Mouse (Mus musculus) midbrain, postnatal 0 days (tissue): ENCODE results near the gene Csgalnact2. TPM values are rescaled to one million over a fixed set of nuclear protein-coding genes. Genes with fewer than 3 reads are reported as not detected.
A peak's percentile ranks its signal among the peaks of the same experiment; 100 is the strongest.

Source experiments
- ATAC-seq: fragments of 200-750 bp; cut with Nextera tagmentation; 2 replicates; pipeline ENCODE4 v1.8.0; 2017; ENCODE audit warnings: moderate number of reproducible peaks, mild to moderate bottlenecking, moderate TSS enrichment, moderate library complexity; ENCODE audit not compliant: low FRiP score
- DNase-seq: peaks from one replicate; pipeline ENCODE4 v3.0.0-alpha.2; 2015; ENCODE audit warnings: low spot score
- H3K27ac ChIP-seq: fragments of 300-500 bp; sonication (generic); 2 replicates; pipeline ENCODE4 v1.5.1; 2014; ENCODE audit warnings: low read depth, mild to moderate bottlenecking, low read length, mixed read lengths
- H3K27me3 ChIP-seq: fragments of 300-500 bp; sonication (generic); 2 replicates; pipeline ENCODE4 v1.6.1; 2014; ENCODE audit warnings: low read length, control low read depth, mixed read lengths; ENCODE audit not compliant: insufficient read depth
- H3K36me3 ChIP-seq: fragments of 300-500 bp; sonication (generic); 2 replicates; pipeline ENCODE4 v1.6.1; 2014; ENCODE audit warnings: low read length, control low read depth, mixed read lengths; ENCODE audit not compliant: insufficient read depth
- H3K4me1 ChIP-seq: fragments of 300-500 bp; sonication (generic); 2 replicates; pipeline ENCODE4 v1.6.1; 2014; ENCODE audit warnings: mild to moderate bottlenecking, control low read depth, antibody characterized with exemption, low read length, mixed read lengths; ENCODE audit not compliant: insufficient read depth
- H3K4me2 ChIP-seq: fragments of 300-500 bp; sonication (generic); 2 replicates; pipeline ENCODE4 v1.6.1; 2014; ENCODE audit warnings: low read depth, mild to moderate bottlenecking, low read length, mixed read lengths; ENCODE audit not compliant: poor library complexity, severe bottlenecking
- H3K4me3 ChIP-seq: fragments of 300-500 bp; sonication (generic); 2 replicates; pipeline ENCODE4 v1.5.1; 2014; ENCODE audit warnings: low read depth, mild to moderate bottlenecking, low read length, moderate library complexity
- H3K9ac ChIP-seq: fragments of 300-500 bp; sonication (generic); replicated peaks from 2 replicates; pipeline ENCODE4 v1.6.1; 2014; ENCODE audit warnings: mild to moderate bottlenecking, low read length, moderate library complexity, mixed read lengths; ENCODE audit not compliant: poor library complexity, severe bottlenecking
- H3K9me3 ChIP-seq: fragments of 300-500 bp; sonication (generic); 2 replicates; pipeline ENCODE4 v1.6.1; 2016; ENCODE audit warnings: low read length, control low read depth
- CTCF ChIP-seq: IDR thresholded peaks from 2 replicates; pipeline ENCODE4 v1.5.1; 2016; ENCODE audit warnings: antibody characterized with exemption, mild to moderate bottlenecking
- WGBS: fragments of 180-500 bp; shearing (Covaris S2); extraction: QIAGEN DNeasy Blood & Tissue Kit; methylation state at CpG from one replicate; pipeline ENCODE4 v1.1.7; 2014; 5-methylcytosine and 5-hydroxymethylcytosine counted together
- polyA plus RNA-seq: library from polyadenylated mRNA; unstranded; fragments of >200 nt; fragmentation: Nextera tagmentation; extraction: Ambion mirVana; gene quantifications from 2 replicates; pipeline ENCODE4 v1.2.1, GENCODE M21; 2015
- total RNA-seq: library from RNA; depleted of rRNA; stranded (reverse); fragments of >200 nt; gene quantifications from 2 replicates; pipeline ENCODE4 v1.2.3, GENCODE M21; 2014

Csgalnact2 gene
- total and polyA plus RNA-seq, 2 experiments from 2014 or later = 10.8 to 13.0 TPM

- Histone ChIP-seq H3K27ac (no peak overlapping the region), H3K4me1 (no peaks in the 10 kb centered on the region), H3K9ac (no peak overlapping the region), H3K4me3 (no peak overlapping the region), H3K9me3 (no peaks in the 10 kb centered on the region), H3K4me2 (no peak overlapping the region), H3K36me3 (no peaks in the 10 kb centered on the region), H3K27me3 (no peaks in the 10 kb centered on the region)
- WGBS = 81% methylated on average over 8 of the region's 8 CpGs
- DNase-seq (no peak), ATAC-seq (no peak)
- TF ChIP-seq CTCF = no peak
Measured at GRCm38 (mm10) chr6:118097765-118098365, 41.1 kb downstream of the Csgalnact2 start.

GRCm38 (mm10) chr6:118090827-118091226 lies 48.1 kb downstream of the Csgalnact2 start:
- no peak overlapping the region for H3K9ac ChIP-seq
- DNase-seq = no peak
- ATAC-seq = no peak
- H3K4me3 ChIP-seq = no peak overlapping the region
- TF ChIP-seq CTCF = no peak
- no peak overlapping the region for H3K4me2 ChIP-seq
- 83% methylated on average over 9 of the region's 9 CpGs for WGBS
- H3K27ac ChIP-seq = no peak overlapping the region
- no peaks in the 10 kb centered on the region for H3K27me3 ChIP-seq
- H3K4me1 ChIP-seq = no peaks in the 10 kb centered on the region
- no peaks in the 10 kb centered on the region for H3K9me3 ChIP-seq
- peaks cover 25% of the 10 kb centered on the region for H3K36me3 ChIP-seq

- H3K4me1 ChIP-seq = no peaks in the 10 kb centered on the region
- DNase-seq = no peak
- no peak overlapping the region for H3K9ac ChIP-seq
- H3K27me3 ChIP-seq = no peaks in the 10 kb centered on the region
- TF ChIP-seq CTCF = no peak
- H3K27ac ChIP-seq = no peak overlapping the region
- H3K4me2 ChIP-seq = no peak overlapping the region
- no peak overlapping the region for H3K4me3 ChIP-seq
- no peaks in the 10 kb centered on the region for H3K9me3 ChIP-seq
- no peak for ATAC-seq
- 79% methylated on average over 16 of the region's 17 CpGs for WGBS
- peaks cover 35% of the 10 kb centered on the region for H3K36me3 ChIP-seq
Measured at GRCm38 (mm10) chr6:118088750-118089440, 50.0 kb downstream of the Csgalnact2 start.

- no peaks in the 10 kb centered on the region for H3K9me3 ChIP-seq
- ATAC-seq (no peak), DNase-seq (no peak)
- H3K4me3 ChIP-seq = no peak overlapping the region
- no peaks in the 10 kb centered on the region for H3K27me3 ChIP-seq
- H3K4me1 ChIP-seq = no peaks in the 10 kb centered on the region
- WGBS = 62% methylated on average over 8 of the region's 8 CpGs
- H3K36me3 ChIP-seq = peaks cover 35% of the 10 kb centered on the region
- peak; percentile 51 for TF ChIP-seq CTCF
- H3K9ac ChIP-seq = no peak overlapping the region
- no peak overlapping the region for H3K27ac ChIP-seq
- H3K4me2 ChIP-seq = no peak overlapping the region
Measured at GRCm38 (mm10) chr6:118087955-118088354, 51.0 kb downstream of the Csgalnact2 start.

GRCm38 (mm10) chr6:118084596-118084995 lies 54.3 kb downstream of the Csgalnact2 start:
- H3K4me1 ChIP-seq = no peaks in the 10 kb centered on the region
- H3K27me3 ChIP-seq = no peaks in the 10 kb centered on the region
- no peak for TF ChIP-seq CTCF
- H3K4me2 ChIP-seq = no peak overlapping the region
- ATAC-seq (no peak), DNase-seq (no peak)
- 91% methylated on average over 8 of the region's 8 CpGs for WGBS
- peaks cover 35% of the 10 kb centered on the region for H3K36me3 ChIP-seq
- H3K4me3 ChIP-seq = no peak overlapping the region
- H3K27ac ChIP-seq = no peak overlapping the region
- no peak overlapping the region for H3K9ac ChIP-seq
- no peaks in the 10 kb centered on the region for H3K9me3 ChIP-seq

GRCm38 (mm10) chr6:118083608-118084007 lies 55.3 kb downstream of the Csgalnact2 start:
- ATAC-seq (no peak), DNase-seq (no peak)
- Histone ChIP-seq H3K9ac (no peak overlapping the region), H3K36me3 (peaks cover 28% of the 10 kb centered on the region), H3K4me2 (no peak overlapping the region), H3K9me3 (no peaks in the 10 kb centered on the region), H3K27ac (no peak overlapping the region), H3K4me1 (no peaks in the 10 kb centered on the region), H3K27me3 (no peaks in the 10 kb centered on the region), H3K4me3 (no peak overlapping the region)
- WGBS = 81% methylated on average over 6 of the region's 6 CpGs
- TF ChIP-seq CTCF = no peak
